8 mouse cellular contexts compared by ENCODE assay signal in the genomic region with DNA sequence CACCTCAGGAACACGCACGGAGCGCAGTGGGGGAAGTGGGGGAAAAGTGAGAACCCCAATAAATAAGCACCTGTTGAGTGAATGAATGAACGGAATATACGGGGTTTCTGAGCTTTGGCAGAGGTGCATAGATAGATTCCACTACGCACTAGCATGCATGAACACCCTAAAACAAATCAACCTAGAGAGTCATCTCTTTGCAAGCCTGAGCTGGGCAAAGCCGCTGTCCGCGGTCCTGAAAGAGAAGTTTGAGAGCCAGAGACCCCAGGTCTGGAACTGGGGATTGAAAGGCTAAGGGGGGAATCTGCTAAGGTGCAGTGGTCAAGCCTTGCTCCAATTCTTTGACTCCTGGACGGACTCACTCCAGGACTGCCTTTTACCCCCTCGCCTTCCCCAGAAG. TPM values are rescaled to one million over a fixed set of nuclear protein-coding genes. Genes with fewer than 3 reads are reported as not detected.
A peak's percentile ranks its signal among the peaks of the same experiment; 100 is the strongest.
DNase-seq lines count a peak whose midpoint lies in the region; ATAC-seq lines count a peak whose summit lies in the region.

No protein-coding gene starts in this region.

- H3K9ac ChIP-seq in forebrain, embryonic 16.5 days (replicated peaks; ENCODE audit: low read depth, low read length) = peak overlapping the region; percentile 63
- peak overlapping the region; percentile 54 for H3K9ac ChIP-seq in neural tube, embryonic 13.5 days

- H3K4me1 ChIP-seq in forebrain, embryonic 16.5 days (replicated peaks; ENCODE audit: control insufficient read depth, insufficient read depth, low read length) = peaks cover 18% of the 10 kb centered on the region
- H3K4me1 ChIP-seq in limb, embryonic 10.5 days = peaks cover 21% of the 10 kb centered on the region
- H3K4me1 ChIP-seq in neural tube, embryonic 13.5 days (replicated peaks) = peaks cover 22% of the 10 kb centered on the region

- DNase-seq in lung, postnatal 10 days = peak; percentile 42
- no peak for DNase-seq in lung, postnatal 25 days (ENCODE audit: low spot score)
- peak; percentile 63 for DNase-seq in adrenal gland, postnatal 14 days
- DNase-seq in limb, embryonic 10.5 days (ENCODE audit: low spot score) = peak; percentile 87
- DNase-seq in left cerebral cortex, postnatal 10 days (ENCODE audit: extremely low spot score in 1 of 2, low spot score in 2 of 2) = no peak

- 3% methylated on average over 11 of the region's 11 CpGs for WGBS in forebrain, embryonic 16.5 days
- WGBS in limb, embryonic 10.5 days = 2% methylated on average over 11 of the region's 11 CpGs
- WGBS in neural tube, embryonic 13.5 days = 3% methylated on average over 11 of the region's 11 CpGs

- H3K27me3 ChIP-seq in forebrain, embryonic 16.5 days (replicated peaks; ENCODE audit: control insufficient read depth, insufficient read depth, low read length) = peaks cover 18% of the 10 kb centered on the region
- H3K27me3 ChIP-seq in limb, embryonic 10.5 days (ENCODE audit: low read depth, poor library complexity, severe bottlenecking) = peaks cover 56% of the 10 kb centered on the region
- H3K27me3 ChIP-seq in neural tube, embryonic 13.5 days = peaks cover 57% of the 10 kb centered on the region

- H3K9me3 ChIP-seq in forebrain, embryonic 16.5 days (ENCODE audit: control insufficient read depth, low read length) = no peaks in the 10 kb centered on the region
- no peaks in the 10 kb centered on the region for H3K9me3 ChIP-seq in limb, embryonic 10.5 days (replicated peaks)
- H3K9me3 ChIP-seq in neural tube, embryonic 13.5 days = no peaks in the 10 kb centered on the region

- H3K4me2 ChIP-seq in forebrain, embryonic 16.5 days (ENCODE audit: low read length) = peak overlapping the region; percentile 95
- H3K4me2 ChIP-seq in neural tube, embryonic 13.5 days = peak overlapping the region; percentile 85

- H3K36me3 ChIP-seq in forebrain, embryonic 16.5 days (ENCODE audit: control insufficient read depth, insufficient read depth) = no peaks in the 10 kb centered on the region
- H3K36me3 ChIP-seq in limb, embryonic 10.5 days = no peaks in the 10 kb centered on the region
- no peaks in the 10 kb centered on the region for H3K36me3 ChIP-seq in neural tube, embryonic 13.5 days

- H3K4me3 ChIP-seq in forebrain, embryonic 16.5 days (replicated peaks; ENCODE audit: low read length) = peak overlapping the region; percentile 65
- peak overlapping the region; percentile 17; the same call in 1 of the 2 replicates for H3K4me3 ChIP-seq in limb, embryonic 10.5 days
- H3K4me3 ChIP-seq in neural tube, embryonic 13.5 days = peak overlapping the region; percentile 49

- intact Hi-C loops in left cerebral cortex, postnatal 10 days (cut with DNase I) = loop anchor here (5.0 kb wide), 1 partner anchor 76 kb away; no protein-coding TSS in a partner anchor

- peak; percentile 11; the same call in 1 of the 2 replicates for ATAC-seq in forebrain, embryonic 16.5 days
- ATAC-seq in neural tube, embryonic 13.5 days (ENCODE audit: low read depth) = peak; percentile 47
- ATAC-seq in erythroblast, adult 5-6 weeks (replicated peaks; ENCODE audit: low FRiP score, poor library complexity, severe bottlenecking) = no peak; the same call in 1 of the 2 replicates

- H3K27ac ChIP-seq in forebrain, embryonic 16.5 days (ENCODE audit: low read length) = no peak overlapping the region
- H3K27ac ChIP-seq in limb, embryonic 10.5 days = no peak overlapping the region
- H3K27ac ChIP-seq in neural tube, embryonic 13.5 days (replicated peaks) = no peak overlapping the region

RNA-seq across cellular contexts. Expression of a gene that starts 0.4 kb away (rescaled TPM):
- total RNA-seq in adrenal gland, postnatal 14 days (2021) = not detected in 2 replicates
- 2.0 and 3.3 TPM in 2 replicates for polyA plus RNA-seq in forebrain, embryonic 16.5 days (2015; fragmentation: Nextera tagmentation; extraction: Ambion mirVana)
- not detected in 2 replicates for polyA plus RNA-seq in limb, embryonic 10.5 days (2016; fragmentation: Nextera tagmentation; extraction: Ambion mirVana)
- polyA plus RNA-seq in neural tube, embryonic 13.5 days (2015; fragmentation: Nextera tagmentation; extraction: Ambion mirVana) = 0.22 TPM in 1 of 2 replicates, not detected in the other
- 10 to 100 TPM; 16.2 to 17.3 TPM for total RNA-seq in left cerebral cortex, postnatal 10 days (2021)
- total RNA-seq in erythroblast, adult 5-6 weeks (2015; ENCODE audit: low replicate concordance) = not detected in 2 replicates
- not detected in 2 replicates for total RNA-seq in erythroblast, adult 5-6 weeks (2017; ENCODE audit: low replicate concordance)

Comparison
In these comparisons a context has a peak if more than half of its experiments do, and no peak if none do; other contexts are left out.
1. DNase-seq: peak in lung, postnatal 10 days (single experiment), adrenal gland, postnatal 14 days (single experiment) and limb, embryonic 10.5 days (single experiment); none in lung, postnatal 25 days (single experiment) and left cerebral cortex, postnatal 10 days (0 of 2).
2. RNA of a gene that starts 0.4 kb away (total RNA-seq): 16.2 to 17.3 TPM in left cerebral cortex, postnatal 10 days; not detected in adrenal gland, postnatal 14 days and not detected in erythroblast, adult 5-6 weeks; every median in the first group is over 10 times any median in the second.
3. Peak in every context shown above with its lines, with median percentiles within 50 percentile points of each other: H3K4me3 ChIP-seq.